Mouse (Mus musculus) urinary bladder, postnatal 4 days (tissue): ENCODE measurements around the gene Rnf220.
A peak's percentile ranks its signal among the peaks of the same experiment; 100 is the strongest.

ENCODE experiments used
- DNase-seq, 2 experiments: peaks; one replicate each; pipeline ENCODE4 v3.0.0; 2021 to 2022; ENCODE audit warnings: low spot score in 2 of 2

Gene Rnf220

GRCm38 (mm10) chr4:117496482-117497165 is at the start of gene Rnf220:
TSS of gene Rnf220 (minus strand) at chr4:117497052.
- DNase-seq = no peak

- DNase-seq = no peak
These were observed 49.8 kb upstream of the Rnf220 start for GRCm38 (mm10) chr4:117546616-117547015.

- no peak for DNase-seq
These were observed 48.6 kb upstream of the Rnf220 start for GRCm38 (mm10) chr4:117545448-117545847.

GRCm38 (mm10) chr4:117540571-117540970 is 43.7 kb upstream of the Rnf220 start:
- DNase-seq = no peak

- no peak for DNase-seq
These were observed 42.6 kb upstream of the Rnf220 start for GRCm38 (mm10) chr4:117539329-117539980.

GRCm38 (mm10) chr4:117537002-117537401 is 40.1 kb upstream of the Rnf220 start:
- no peak for DNase-seq

- DNase-seq = no peak
These were observed 38.8 kb upstream of the Rnf220 start for GRCm38 (mm10) chr4:117535496-117536200.

- DNase-seq = no peak
These were observed 33.0 kb upstream of the Rnf220 start for GRCm38 (mm10) chr4:117529843-117530242.

- DNase-seq = no peak
These were observed 31.1 kb upstream of the Rnf220 start for GRCm38 (mm10) chr4:117527952-117528351.

GRCm38 (mm10) chr4:117527116-117527899 is 30.5 kb upstream of the Rnf220 start:
- no peak for DNase-seq

- no peak for DNase-seq
These were observed 29.1 kb upstream of the Rnf220 start for GRCm38 (mm10) chr4:117525990-117526389.

- DNase-seq = no peak
These were observed 24.5 kb upstream of the Rnf220 start for GRCm38 (mm10) chr4:117521350-117521749.

GRCm38 (mm10) chr4:117518246-117518645 is 21.4 kb upstream of the Rnf220 start:
- DNase-seq = no peak

- no peak for DNase-seq
These were observed 2.2 kb upstream of the Rnf220 start for GRCm38 (mm10) chr4:117499043-117499442.

GRCm38 (mm10) chr4:117495869-117496401 is 917 bp downstream of the Rnf220 start:
- DNase-seq = no peak

GRCm38 (mm10) chr4:117494911-117495501 is 1.8 kb downstream of the Rnf220 start:
- DNase-seq = peak in 1 of 2 experiments; percentile 61

- peak in 1 of 2 experiments; percentile 62 for DNase-seq
These were observed 2.7 kb downstream of the Rnf220 start for GRCm38 (mm10) chr4:117493905-117494851.

GRCm38 (mm10) chr4:117493161-117493568 is 3.7 kb downstream of the Rnf220 start:
- no peak for DNase-seq

- no peak for DNase-seq
These were observed 5.0 kb downstream of the Rnf220 start for GRCm38 (mm10) chr4:117491840-117492239.

GRCm38 (mm10) chr4:117489975-117490374 is 6.9 kb downstream of the Rnf220 start:
- DNase-seq = no peak
